Mouse (Mus musculus) lung, embryonic 14.5 days (tissue): ENCODE results near the gene Acat1. TPM values are rescaled to one million over a fixed set of nuclear protein-coding genes. Genes with fewer than 3 reads are reported as not detected.

Experiments used
- ATAC-seq: fragments of 200-750 bp; cut with Nextera tagmentation; 2 replicates; pipeline ENCODE4 v1.8.0; 2017; ENCODE audit warnings: mild to moderate bottlenecking, moderate TSS enrichment, moderate library complexity; ENCODE audit not compliant: insufficient read depth
- DNase-seq: peaks from one replicate; pipeline ENCODE4 v3.0.0-alpha.2; 2015
- H3K27ac ChIP-seq: fragments of 300-500 bp; sonication (generic); 2 replicates; pipeline ENCODE4 v1.5.1; 2014; ENCODE audit warnings: low read depth, mild to moderate bottlenecking, moderate library complexity
- H3K27me3 ChIP-seq: fragments of 300-500 bp; sonication (generic); 2 replicates; pipeline ENCODE4 v1.6.1; 2014; ENCODE audit warnings: low read length, control low read depth; ENCODE audit not compliant: insufficient read depth
- H3K36me3 ChIP-seq: fragments of 300-500 bp; sonication (generic); 2 replicates; pipeline ENCODE4 v1.6.1; 2014; ENCODE audit warnings: control low read depth; ENCODE audit not compliant: insufficient read depth
- H3K4me1 ChIP-seq: fragments of 300-500 bp; sonication (generic); 2 replicates; pipeline ENCODE4 v1.6.1; 2014; ENCODE audit warnings: antibody characterized with exemption, control low read depth; ENCODE audit not compliant: insufficient read depth
- H3K4me2 ChIP-seq: fragments of 300-500 bp; sonication (generic); 2 replicates; pipeline ENCODE4 v1.6.1; 2014; ENCODE audit warnings: mild to moderate bottlenecking
- H3K4me3 ChIP-seq: fragments of 300-500 bp; sonication (generic); 2 replicates; pipeline ENCODE4 v1.5.1; 2014; ENCODE audit warnings: low read depth, low read length
- H3K9ac ChIP-seq: fragments of 300-500 bp; sonication (generic); 2 replicates; pipeline ENCODE4 v1.6.1; 2014
- H3K9me3 ChIP-seq: fragments of 300-500 bp; sonication (generic); 2 replicates; pipeline ENCODE4 v1.6.1; 2016; ENCODE audit warnings: low read depth, low read length, control low read depth
- CTCF ChIP-seq: IDR thresholded peaks from 2 replicates; pipeline ENCODE4 v1.5.1; 2016; ENCODE audit warnings: antibody characterized with exemption, low read depth
- WGBS: fragments of 180-500 bp; shearing (Covaris S2); extraction: QIAGEN DNeasy Blood & Tissue Kit; methylation state at CpG from one replicate; pipeline ENCODE4 v1.1.7; 2014; 5-methylcytosine and 5-hydroxymethylcytosine counted together
- polyA plus RNA-seq: library from polyadenylated mRNA; unstranded; fragments of >200 nt; fragmentation: Nextera tagmentation; extraction: Ambion mirVana; gene quantifications from 2 replicates; pipeline ENCODE4 v1.2.1, GENCODE M21; 2014

Acat1 gene
- 111 and 114 TPM in 2 replicates for polyA plus RNA-seq

DNA sequence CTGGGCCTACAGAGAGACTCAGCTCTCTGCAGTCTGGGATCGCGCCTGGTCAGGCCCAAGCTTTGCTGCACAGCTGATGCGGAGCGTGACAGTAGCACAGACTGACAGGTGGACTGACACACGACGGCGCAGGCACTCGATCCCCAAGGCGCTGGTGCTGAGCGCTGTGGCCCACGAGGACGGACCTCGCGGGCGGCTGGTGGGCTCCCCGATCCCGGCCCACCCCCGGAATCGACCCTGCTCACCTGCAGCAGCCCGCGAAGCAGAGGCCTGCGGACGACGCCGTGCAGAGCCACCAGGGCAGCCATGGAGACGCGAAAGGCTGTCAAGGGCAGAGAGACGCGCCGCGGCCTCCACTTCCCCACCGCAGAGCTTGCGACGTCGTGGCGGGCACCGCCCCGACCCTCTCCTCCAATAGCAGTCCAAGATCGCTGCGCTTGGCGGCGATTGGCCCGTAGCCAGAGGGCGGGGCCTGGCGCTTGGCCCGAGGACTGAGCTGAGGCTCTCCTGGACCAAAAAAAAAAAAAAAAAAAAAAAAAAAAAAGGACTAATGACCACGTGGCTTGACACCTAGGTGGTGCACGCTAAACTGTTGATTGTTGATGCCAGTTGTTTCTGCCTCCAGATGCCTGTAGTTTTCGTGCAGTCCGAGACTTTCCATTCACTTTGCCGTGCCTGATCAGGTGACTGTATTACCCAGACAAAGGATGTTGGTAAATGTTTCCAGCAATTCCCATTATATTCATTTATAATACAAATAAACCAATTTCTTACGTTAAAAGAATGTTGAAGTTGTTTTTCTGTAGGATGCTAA lies at the start of gene Acat1:
Gene Acat1, minus strand, starts transcription at position 415 of the 814 bp plus-strand sequence.
- no peak for TF ChIP-seq CTCF
- WGBS: 3% methylated on average over 52 of the region's 52 CpGs
- ATAC-seq (peak; percentile 99), DNase-seq (peak; percentile 97)
- Histone ChIP-seq H3K4me2 (peak within 1 kb of the TSS; percentile 88), H3K27me3 (no peaks in the 10 kb centered on the region), H3K4me3 (peak within 1 kb of the TSS; percentile 74), H3K27ac (peak within 1 kb of the TSS; percentile 42; the same call in 1 of the 2 replicates), H3K9ac (peak within 1 kb of the TSS; percentile 86), H3K36me3 (peaks cover 6% of the 10 kb centered on the region), H3K4me1 (no peaks in the 10 kb centered on the region), H3K9me3 (no peaks in the 10 kb centered on the region)

- DNase-seq (no peak), ATAC-seq (no peak)
- H3K36me3 ChIP-seq: peaks cover 74% of the 10 kb centered on the region
- H3K27ac ChIP-seq: no peak overlapping the region
- H3K4me3 ChIP-seq: no peak overlapping the region
- H3K4me2 ChIP-seq: no peak overlapping the region
- no peak overlapping the region for H3K9ac ChIP-seq
- TF ChIP-seq CTCF: no peak
- no peaks in the 10 kb centered on the region for H3K9me3 ChIP-seq
- WGBS: 92% methylated on average over 6 of the region's 6 CpGs
- no peaks in the 10 kb centered on the region for H3K27me3 ChIP-seq
- H3K4me1 ChIP-seq: no peaks in the 10 kb centered on the region
Measured at GRCm38 (mm10) chr9:53634796-53635195, 24.6 kb upstream of the Acat1 start.

- no peaks in the 10 kb centered on the region for H3K27me3 ChIP-seq
- H3K9me3 ChIP-seq: no peaks in the 10 kb centered on the region
- H3K4me1 ChIP-seq: no peaks in the 10 kb centered on the region
- H3K36me3 ChIP-seq: peaks cover 47% of the 10 kb centered on the region
- ATAC-seq (no peak), DNase-seq (no peak)
- WGBS: 70% methylated on average over 8 of the region's 8 CpGs
- H3K27ac ChIP-seq: no peak overlapping the region
- TF ChIP-seq CTCF: no peak
- H3K4me2 ChIP-seq: no peak overlapping the region
- H3K9ac ChIP-seq: no peak overlapping the region
- no peak overlapping the region for H3K4me3 ChIP-seq
Measured at GRCm38 (mm10) chr9:53615246-53615645, 5.1 kb upstream of the Acat1 start.

- H3K27me3 ChIP-seq: no peaks in the 10 kb centered on the region
- WGBS: 82% methylated on average over 4 of the region's 4 CpGs
- DNase-seq: no peak
- H3K4me3 ChIP-seq: no peak overlapping the region
- TF ChIP-seq CTCF: no peak
- H3K4me1 ChIP-seq: no peaks in the 10 kb centered on the region
- ATAC-seq: no peak
- H3K36me3 ChIP-seq: peaks cover 38% of the 10 kb centered on the region
- H3K4me2 ChIP-seq: no peak overlapping the region
- H3K27ac ChIP-seq: no peak overlapping the region
- no peaks in the 10 kb centered on the region for H3K9me3 ChIP-seq
- no peak overlapping the region for H3K9ac ChIP-seq
Measured at GRCm38 (mm10) chr9:53614286-53614685, 4.1 kb upstream of the Acat1 start.

DNA sequence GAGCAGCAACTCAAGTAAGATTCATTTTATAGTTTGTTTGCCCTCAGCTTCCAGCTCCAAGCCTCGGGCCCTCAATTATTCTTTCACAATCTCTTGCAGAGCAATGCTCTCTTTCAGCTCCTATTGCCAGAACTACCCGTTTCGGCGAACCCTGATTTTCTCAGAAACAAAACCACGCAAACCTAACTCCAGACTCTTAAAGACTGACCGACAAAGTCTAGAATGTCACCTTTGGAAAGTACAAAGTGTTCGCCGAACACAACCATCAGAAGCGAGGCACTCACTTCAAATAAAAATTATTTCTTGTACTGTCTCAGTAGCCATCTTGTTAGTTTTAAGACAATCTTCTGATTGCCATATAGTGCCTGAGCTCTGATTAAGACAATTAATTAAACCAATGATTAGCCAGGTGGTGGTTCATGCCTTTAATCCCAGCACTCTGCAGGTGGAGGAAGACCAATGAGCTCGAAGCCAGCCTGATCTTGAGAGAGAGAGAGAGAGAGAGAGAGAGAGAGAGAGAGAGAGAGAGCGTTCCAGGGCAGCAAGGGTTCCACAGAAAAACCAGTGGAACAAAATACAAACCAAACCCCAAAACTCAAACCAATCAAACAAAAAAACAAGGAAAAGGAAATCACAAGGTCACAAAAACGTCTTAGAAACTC lies 745 bp downstream of the Acat1 start:
- Histone ChIP-seq H3K27ac (no peak overlapping the region; the same call in 1 of the 2 replicates), H3K9me3 (no peaks in the 10 kb centered on the region), H3K4me1 (no peaks in the 10 kb centered on the region), H3K27me3 (no peaks in the 10 kb centered on the region), H3K36me3 (peaks cover under 1% of the 10 kb centered on the region; the same call in 1 of the 2 replicates), H3K4me3 (peak overlapping the region; percentile 74), H3K9ac (peak overlapping the region; percentile 86), H3K4me2 (peak overlapping the region; percentile 88)
- WGBS: 70% methylated on average over 12 of the region's 12 CpGs
- DNase-seq (no peak), ATAC-seq (no peak)
- TF ChIP-seq CTCF: no peak

GRCm38 (mm10) chr9:53607816-53608215 lies 2.4 kb downstream of the Acat1 start:
- Histone ChIP-seq H3K9ac (no peak overlapping the region), H3K4me3 (no peak overlapping the region), H3K4me2 (no peak overlapping the region), H3K4me1 (0 out of 2 replicates have a peak, but pooled peaks cover 5% of the 10 kb centered on the region), H3K27me3 (no peaks in the 10 kb centered on the region), H3K27ac (no peak overlapping the region), H3K9me3 (no peaks in the 10 kb centered on the region), H3K36me3 (no peaks in the 10 kb centered on the region)
- TF ChIP-seq CTCF: no peak
- WGBS: 90% methylated on average over 4 of the region's 4 CpGs
- DNase-seq: no peak
- ATAC-seq: no peak

GRCm38 (mm10) chr9:53607192-53607591 lies 3.0 kb downstream of the Acat1 start:
- Histone ChIP-seq H3K27me3 (no peaks in the 10 kb centered on the region), H3K27ac (no peak overlapping the region), H3K36me3 (no peaks in the 10 kb centered on the region), H3K9me3 (no peaks in the 10 kb centered on the region), H3K4me3 (no peak overlapping the region), H3K4me1 (0 out of 2 replicates have a peak, but pooled peaks cover 5% of the 10 kb centered on the region), H3K9ac (no peak overlapping the region), H3K4me2 (no peak overlapping the region)
- ATAC-seq (no peak), DNase-seq (no peak)
- 91% methylated on average over 3 of the region's 3 CpGs for WGBS
- TF ChIP-seq CTCF: no peak
